Mouse (Mus musculus) cerebellum, adult 2 months (tissue): ENCODE data around the gene Krt88. TPM values are rescaled to one million over a fixed set of nuclear protein-coding genes. Genes with fewer than 3 reads are reported as not detected.
A peak's percentile ranks its signal among the peaks of the same experiment; 100 is the strongest.

ENCODE experiments used
- DNase-seq, 2 experiments: peaks; one replicate each; pipeline ENCODE4 v3.0.0; 2021
- H3K27ac ChIP-seq: fragments of 200-500 bp; 2 replicates; pipeline ENCODE4 v1.5.1; 2012; ENCODE audit warnings: low read length, control low read depth, inconsistent platforms; ENCODE audit not compliant: insufficient read depth
- H3K27me3 ChIP-seq: fragments of 200-500 bp; 2 replicates; pipeline ENCODE4 v1.6.1; 2012; ENCODE audit warnings: inconsistent platforms, mild to moderate bottlenecking, low read length, moderate library complexity; ENCODE audit not compliant: control insufficient read depth, insufficient read depth
- H3K4me1 ChIP-seq: fragments of 200-500 bp; 2 replicates; pipeline ENCODE4 v1.6.1; 2011; ENCODE audit warnings: low read length; ENCODE audit not compliant: control insufficient read depth, insufficient read depth
- H3K4me3 ChIP-seq: fragments of 200-500 bp; replicated peaks from 2 replicates; pipeline ENCODE3; 2011; ENCODE audit warnings: mild to moderate bottlenecking, low read depth, low read length, control low read depth; ENCODE audit not compliant: insufficient read depth
- CTCF ChIP-seq: fragments of 200-500 bp; IDR thresholded peaks from 2 replicates; pipeline ENCODE4 v1.5.1; 2011; ENCODE audit warnings: low read depth, mild to moderate bottlenecking, control low read depth, low read length, moderate library complexity, borderline replicate concordance; ENCODE audit not compliant: insufficient read depth
- POLR2A ChIP-seq: fragments of 200-500 bp; IDR thresholded peaks from 2 replicates; pipeline ENCODE4 v1.6.1; 2011; ENCODE audit warnings: low read length, control low read depth, borderline replicate concordance; ENCODE audit not compliant: insufficient read depth
- WGBS: fragments of 180-500 bp; shearing (Covaris S2); methylation state at CpG from one replicate; pipeline ENCODE4 v1.1.7; 2018; 5-methylcytosine and 5-hydroxymethylcytosine counted together
- polyA plus RNA-seq: library from polyadenylated mRNA; depleted of rRNA; stranded (reverse); fragments of >200 nt; gene quantifications from 2 replicates; pipeline ENCODE4 v1.2.3, GENCODE M21; 2012

Gene Krt88
- polyA plus RNA-seq, 1 experiment: not detected

- TF ChIP-seq CTCF (no peak), POLR2A (no peak)
Observed at GRCm38 (mm10) chr15:101458361-101458930, 10.9 kb downstream of the Krt88 start.

GRCm38 (mm10) chr15:101459283-101459682 lies 11.7 kb downstream of the Krt88 start:
- Histone ChIP-seq H3K4me3 (no peak overlapping the region), H3K27me3 (no peaks in the 10 kb centered on the region), H3K27ac (no peak overlapping the region), H3K4me1 (0 out of 2 replicates have a peak, but pooled peaks cover 4% of the 10 kb centered on the region)
- 74% methylated on average over 14 of the region's 14 CpGs for WGBS
- no peak for DNase-seq
- TF ChIP-seq POLR2A (no peak), CTCF (no peak)

More at GRCm38 (mm10) chr15:101458361-101458930, 10.9 kb downstream of the Krt88 start:
- peak in 1 of 2 experiments; percentile 17 for DNase-seq
- Histone ChIP-seq H3K4me1 (0 out of 2 replicates have a peak, but pooled peaks cover 4% of the 10 kb centered on the region), H3K4me3 (no peak overlapping the region), H3K27ac (no peak overlapping the region), H3K27me3 (no peaks in the 10 kb centered on the region)
- WGBS: 32% methylated on average over 16 of the region's 16 CpGs

- no peaks in the 10 kb centered on the region for H3K4me1 ChIP-seq
- WGBS: 85% methylated on average over 13 of the region's 13 CpGs
- TF ChIP-seq POLR2A (no peak), CTCF (no peak)
- no peak within 1 kb of the TSS for H3K4me3 ChIP-seq
- H3K27ac ChIP-seq: no peak within 1 kb of the TSS
- DNase-seq: no peak
- H3K27me3 ChIP-seq: no peaks in the 10 kb centered on the region
Observed at GRCm38 (mm10) chr15:101463651-101464050, 16.1 kb downstream of the Krt88 start, which contains the start of gene Krt81. Krt81 (minus strand) TSS chr15:101463751.

- no peaks in the 10 kb centered on the region for H3K27me3 ChIP-seq
- 94% methylated on average over 4 of the region's 4 CpGs for WGBS
- DNase-seq: no peak
- H3K4me1 ChIP-seq: no peaks in the 10 kb centered on the region
- H3K27ac ChIP-seq: no peak overlapping the region
- TF ChIP-seq POLR2A: no peak
- TF ChIP-seq CTCF: no peak
- H3K4me3 ChIP-seq: no peak overlapping the region
Observed at GRCm38 (mm10) chr15:101469093-101469492, 21.5 kb downstream of the Krt88 start.

- WGBS: 46% methylated on average over 10 of the region's 10 CpGs
- Histone ChIP-seq H3K27ac (no peak within 1 kb of the TSS), H3K4me3 (no peak within 1 kb of the TSS), H3K27me3 (no peaks in the 10 kb centered on the region), H3K4me1 (no peaks in the 10 kb centered on the region)
- TF ChIP-seq CTCF: no peak
- no peak for TF ChIP-seq POLR2A
- no peak for DNase-seq
Observed at GRCm38 (mm10) chr15:101472952-101473528, 25.5 kb downstream of the Krt88 start, which contains the start of gene Krt86. Krt86 (plus strand) TSS chr15:101473478.

- TF ChIP-seq CTCF (peak; percentile 45; the same call in 1 of the 2 replicates), POLR2A (no peak)
- H3K27ac ChIP-seq: no peak overlapping the region
- WGBS: 7% methylated on average over 31 of the region's 31 CpGs
- no peaks in the 10 kb centered on the region for H3K27me3 ChIP-seq
- DNase-seq: peak; percentile 33 to 36
- H3K4me1 ChIP-seq: no peaks in the 10 kb centered on the region; the same call in 1 of the 2 replicates
- peak overlapping the region; percentile 39 for H3K4me3 ChIP-seq
Observed at GRCm38 (mm10) chr15:101479007-101479665, 31.6 kb downstream of the Krt88 start.

GRCm38 (mm10) chr15:101479666-101480060 lies 32.1 kb downstream of the Krt88 start:
- TF ChIP-seq POLR2A (no peak), CTCF (no peak)
- no peaks in the 10 kb centered on the region for H3K27me3 ChIP-seq
- no peak overlapping the region for H3K4me3 ChIP-seq
- DNase-seq: no peak
- H3K27ac ChIP-seq: no peak overlapping the region
- 26% methylated on average over 11 of the region's 11 CpGs for WGBS
- no peaks in the 10 kb centered on the region; the same call in 1 of the 2 replicates for H3K4me1 ChIP-seq

- Histone ChIP-seq H3K4me1 (no peaks in the 10 kb centered on the region; the same call in 1 of the 2 replicates), H3K27ac (no peak overlapping the region), H3K27me3 (no peaks in the 10 kb centered on the region), H3K4me3 (no peak overlapping the region)
- DNase-seq: no peak
- TF ChIP-seq CTCF (no peak), POLR2A (no peak)
- WGBS: 44% methylated on average over 4 of the region's 4 CpGs
Observed at GRCm38 (mm10) chr15:101482056-101482455, 34.5 kb downstream of the Krt88 start.
